Mouse (Mus musculus): ENCODE data around the gene Stard3.

DNA sequence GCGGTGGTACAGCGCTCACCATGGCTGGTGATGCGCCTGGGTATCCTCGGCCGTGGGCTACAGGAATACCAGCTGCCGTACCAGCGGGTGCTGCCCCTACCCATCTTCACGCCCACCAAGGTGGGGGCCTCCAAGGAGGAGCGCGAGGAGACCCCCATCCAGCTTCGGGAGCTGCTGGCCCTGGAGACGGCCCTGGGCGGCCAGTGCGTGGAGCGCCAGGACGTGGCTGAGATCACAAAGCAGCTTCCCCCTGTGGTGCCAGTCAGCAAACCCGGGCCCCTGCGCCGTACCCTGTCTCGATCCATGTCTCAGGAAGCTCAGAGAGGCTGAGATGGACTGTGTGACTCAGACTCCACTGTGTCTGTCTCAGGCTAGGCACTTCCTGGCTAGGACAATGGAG lies 26.0 kb downstream of the Stard3 start:
- TF ChIP-seq CTCF (IDR thresholded peaks at IDR 0.05; ENCODE audit: insufficient read depth, low read length) = no peak
- no peak for TF ChIP-seq POLR2A (IDR thresholded peaks at IDR 0.05; ENCODE audit: borderline replicate concordance, extremely low read depth, low read depth, low read length)
